Mouse (Mus musculus) liver, embryonic 11.5 days (tissue): ENCODE results near the gene Dand5. TPM values are rescaled to one million over a fixed set of nuclear protein-coding genes. Genes with fewer than 3 reads are reported as not detected.

ENCODE experiments used
- ATAC-seq: fragments of 200-750 bp; cut with Nextera tagmentation; replicated peaks from 2 replicates; pipeline ENCODE4 v1.8.0; 2017; ENCODE audit warnings: moderate number of reproducible peaks, mild to moderate bottlenecking, moderate TSS enrichment, moderate library complexity; ENCODE audit not compliant: low FRiP score
- DNase-seq: peaks from one replicate; pipeline ENCODE4 v3.0.0-alpha.2; 2017; ENCODE audit warnings: low spot score
- H3K27ac ChIP-seq: fragments of 300-500 bp; sonication (generic); 2 replicates; pipeline ENCODE4 v1.5.1; 2014; ENCODE audit warnings: mild to moderate bottlenecking, low read depth, low read length, control low read depth
- H3K27me3 ChIP-seq: fragments of 300-500 bp; sonication (generic); replicated peaks from 2 replicates; pipeline ENCODE4 v1.6.1; 2014; ENCODE audit warnings: low read length, mixed read lengths; ENCODE audit not compliant: control insufficient read depth, insufficient read depth
- H3K36me3 ChIP-seq: fragments of 300-500 bp; sonication (generic); 2 replicates; pipeline ENCODE4 v1.6.1; 2014; ENCODE audit warnings: mild to moderate bottlenecking, low read length, moderate library complexity, mixed read lengths; ENCODE audit not compliant: control insufficient read depth, insufficient read depth
- H3K4me1 ChIP-seq: fragments of 300-500 bp; sonication (generic); replicated peaks from 2 replicates; pipeline ENCODE4 v1.6.1; 2014; ENCODE audit warnings: low read length, mixed read lengths; ENCODE audit not compliant: control insufficient read depth, insufficient read depth
- H3K4me2 ChIP-seq: fragments of 300-500 bp; sonication (generic); 2 replicates; pipeline ENCODE4 v1.6.1; 2014; ENCODE audit warnings: mild to moderate bottlenecking, control low read depth, moderate library complexity
- H3K4me3 ChIP-seq: fragments of 300-500 bp; sonication (generic); 2 replicates; pipeline ENCODE4 v1.5.1; 2014; ENCODE audit warnings: low read depth, low read length, control low read depth
- H3K9ac ChIP-seq: fragments of 300-500 bp; sonication (generic); 2 replicates; pipeline ENCODE4 v1.6.1; 2014; ENCODE audit warnings: low read depth, low read length, control low read depth
- H3K9me3 ChIP-seq: fragments of 300-500 bp; sonication (generic); 2 replicates; pipeline ENCODE4 v1.6.1; 2016; ENCODE audit warnings: low read length, inconsistent platforms, mixed read lengths; ENCODE audit not compliant: control insufficient read depth
- WGBS: fragments of 180-500 bp; shearing (Covaris S2); extraction: QIAGEN DNeasy Blood & Tissue Kit; methylation state at CpG from one replicate; pipeline ENCODE4 v1.1.7; 2014; 5-methylcytosine and 5-hydroxymethylcytosine counted together
- polyA plus RNA-seq: library from polyadenylated mRNA; unstranded; fragments of >200 nt; fragmentation: Nextera tagmentation; extraction: Ambion mirVana; gene quantifications from 2 replicates; pipeline ENCODE4 v1.2.1, GENCODE M21; 2014

The Dand5 gene
- polyA plus RNA-seq, 1 experiment from 2014 or later = 4.5 TPM

DNA sequence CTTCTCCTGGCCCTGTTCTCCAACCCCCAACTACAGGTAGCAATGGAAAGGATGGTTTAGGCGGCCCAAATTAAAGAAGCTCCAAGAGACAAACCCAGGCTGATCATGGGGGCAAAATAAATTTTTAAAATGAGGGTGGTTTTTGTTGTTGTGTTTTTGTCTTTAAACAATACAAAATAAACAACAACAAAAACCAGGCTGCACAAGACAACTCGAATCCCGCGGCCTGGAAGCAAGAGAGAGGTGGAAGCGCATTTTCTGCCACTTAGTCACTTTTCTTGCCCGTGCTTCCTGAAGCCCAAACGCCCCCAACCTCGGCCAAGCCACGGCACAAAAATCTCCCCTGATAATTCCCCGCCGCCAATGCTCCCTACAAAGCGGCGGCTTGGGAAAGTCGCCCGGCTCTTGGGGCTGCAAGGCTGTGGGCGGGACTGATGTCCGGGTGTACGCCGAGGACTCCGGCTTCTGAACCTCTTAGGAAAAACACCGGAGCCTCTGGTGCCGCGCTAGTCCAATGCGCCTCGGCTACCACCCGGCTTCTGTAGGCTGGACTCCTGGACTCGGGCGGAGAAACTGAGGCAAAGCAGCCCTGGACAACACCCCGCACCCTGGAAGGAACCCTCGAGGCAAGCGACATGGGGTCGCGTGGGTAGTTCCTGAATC lies 38.6 kb downstream of the Dand5 start:
- no peak overlapping the region for H3K9ac ChIP-seq

DNA sequence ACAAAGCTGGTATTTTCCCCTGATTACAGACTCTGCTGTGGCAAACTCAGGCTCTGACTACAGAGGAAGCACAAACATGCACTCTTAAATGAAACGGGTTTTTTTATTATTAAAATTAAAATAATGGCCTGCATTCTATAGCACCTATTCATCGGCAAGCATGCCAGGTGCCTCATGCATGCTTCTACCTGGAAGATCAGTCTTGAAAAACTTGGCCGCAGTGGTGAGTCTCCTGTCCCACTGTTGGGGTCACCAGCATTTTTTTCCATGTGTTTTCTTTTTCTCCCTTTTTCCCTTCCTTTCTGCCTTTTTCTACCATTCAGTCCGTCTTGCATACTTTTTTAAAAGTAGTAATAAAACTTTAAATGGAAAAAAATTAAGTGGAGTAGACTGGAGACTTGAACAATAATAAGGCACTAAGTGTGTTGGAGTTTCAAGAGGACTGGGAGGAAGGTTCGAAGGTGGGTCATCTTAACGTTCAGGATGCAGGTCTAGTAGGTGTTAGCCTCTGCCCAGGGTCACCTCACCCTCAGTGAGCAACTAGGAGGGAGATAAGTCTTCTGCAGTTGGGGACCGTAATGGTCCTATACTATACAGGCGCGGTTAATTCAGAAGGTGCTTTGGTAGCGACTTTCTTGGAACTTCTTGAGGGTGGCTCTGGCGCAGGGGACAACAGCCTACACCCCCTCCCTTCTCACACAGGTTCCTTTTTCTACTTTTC lies 39.3 kb downstream of the Dand5 start:
- Histone ChIP-seq H3K9me3 (no peaks in the 10 kb centered on the region), H3K4me3 (no peak overlapping the region), H3K9ac (no peak overlapping the region), H3K4me1 (no peaks in the 10 kb centered on the region; the same call in 1 of the 2 replicates), H3K36me3 (no peaks in the 10 kb centered on the region), H3K27ac (no peak overlapping the region), H3K27me3 (peaks cover 100% of the 10 kb centered on the region), H3K4me2 (no peak overlapping the region)
- ATAC-seq (no peak), DNase-seq (no peak)
- WGBS = 5% methylated on average over 11 of the region's 11 CpGs

More for the DNA sequence above, 38.6 kb downstream of the Dand5 start:
- ATAC-seq (no peak), DNase-seq (no peak)
- H3K27me3 ChIP-seq = peaks cover 100% of the 10 kb centered on the region
- H3K4me2 ChIP-seq = no peak overlapping the region
- H3K4me3 ChIP-seq = no peak overlapping the region
- no peaks in the 10 kb centered on the region for H3K9me3 ChIP-seq
- WGBS = 2% methylated on average over 33 of the region's 33 CpGs
- no peaks in the 10 kb centered on the region for H3K36me3 ChIP-seq
- no peak overlapping the region for H3K27ac ChIP-seq
- H3K4me1 ChIP-seq = no peaks in the 10 kb centered on the region; the same call in 1 of the 2 replicates

GRCm38 (mm10) chr8:84782680-84783079 lies 39.9 kb downstream of the Dand5 start:
- no peaks in the 10 kb centered on the region for H3K36me3 ChIP-seq
- no peak overlapping the region for H3K4me2 ChIP-seq
- H3K9ac ChIP-seq = no peak overlapping the region
- ATAC-seq (no peak), DNase-seq (no peak)
- H3K4me1 ChIP-seq = no peaks in the 10 kb centered on the region; the same call in 1 of the 2 replicates
- no peaks in the 10 kb centered on the region for H3K9me3 ChIP-seq
- 11% methylated on average over 10 of the region's 10 CpGs for WGBS
- H3K27ac ChIP-seq = no peak overlapping the region
- H3K27me3 ChIP-seq = peaks cover 100% of the 10 kb centered on the region
- H3K4me3 ChIP-seq = no peak overlapping the region

- ATAC-seq (no peak), DNase-seq (no peak)
- Histone ChIP-seq H3K27ac (no peak overlapping the region), H3K9ac (no peak overlapping the region), H3K4me3 (no peak overlapping the region), H3K4me1 (no peaks in the 10 kb centered on the region; the same call in 1 of the 2 replicates), H3K9me3 (no peaks in the 10 kb centered on the region), H3K27me3 (peaks cover 100% of the 10 kb centered on the region), H3K4me2 (no peak overlapping the region), H3K36me3 (no peaks in the 10 kb centered on the region)
- WGBS = 9% methylated on average over 5 of the region's 5 CpGs
Measured at GRCm38 (mm10) chr8:84781686-84782505, 40.7 kb downstream of the Dand5 start.

DNA sequence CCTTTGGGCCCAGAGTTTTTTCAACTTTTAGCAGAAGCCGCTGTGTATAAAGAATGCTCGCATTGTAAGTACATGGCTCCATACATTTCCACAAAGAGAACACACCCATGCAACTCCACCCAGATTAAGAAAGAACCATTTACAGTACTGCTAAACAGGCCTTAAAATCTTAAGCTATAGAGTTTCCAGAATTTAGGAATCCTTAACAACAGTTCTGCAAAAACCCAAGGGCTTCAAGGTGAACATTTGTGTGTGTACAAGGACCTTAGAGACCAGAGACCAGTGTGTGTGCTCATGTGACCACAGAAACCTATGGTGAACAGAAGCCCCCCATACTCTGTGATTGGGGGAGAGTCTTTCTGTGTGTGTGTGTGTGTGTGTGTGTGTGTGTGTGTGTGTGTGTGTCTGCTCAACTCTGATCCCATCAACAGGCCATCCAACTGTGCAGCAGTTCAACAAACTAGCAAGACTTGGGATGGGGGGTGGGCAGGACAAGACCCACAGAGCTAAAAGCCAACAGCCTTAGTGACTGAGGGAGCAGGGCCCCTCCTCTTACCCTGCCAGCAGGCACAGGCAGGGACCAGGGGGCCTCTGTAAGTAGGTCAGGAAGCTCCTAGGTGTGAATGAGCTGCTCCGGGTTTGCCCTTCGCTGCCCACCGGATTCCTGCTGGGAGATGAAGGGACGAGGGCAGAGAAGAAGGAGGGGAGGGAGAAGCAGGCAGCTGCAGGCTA lies 41.5 kb downstream of the Dand5 start:
- Histone ChIP-seq H3K4me1 (no peaks in the 10 kb centered on the region; the same call in 1 of the 2 replicates), H3K36me3 (no peaks in the 10 kb centered on the region), H3K9me3 (no peaks in the 10 kb centered on the region), H3K4me2 (no peak overlapping the region), H3K4me3 (no peak overlapping the region), H3K27me3 (peaks cover 100% of the 10 kb centered on the region), H3K27ac (no peak overlapping the region), H3K9ac (no peak overlapping the region)
- DNase-seq (no peak), ATAC-seq (no peak)
- 15% methylated on average over 6 of the region's 6 CpGs for WGBS

- DNase-seq (no peak), ATAC-seq (no peak)
- peaks cover 3% of the 10 kb centered on the region; the same call in 1 of the 2 replicates for H3K4me1 ChIP-seq
- H3K4me2 ChIP-seq = no peak overlapping the region
- H3K27me3 ChIP-seq = peaks cover 100% of the 10 kb centered on the region
- H3K9ac ChIP-seq = no peak overlapping the region
- WGBS = 7% methylated on average over 13 of the region's 13 CpGs
- no peaks in the 10 kb centered on the region for H3K9me3 ChIP-seq
- H3K4me3 ChIP-seq = no peak overlapping the region
- no peak overlapping the region for H3K27ac ChIP-seq
- no peaks in the 10 kb centered on the region for H3K36me3 ChIP-seq
Measured at GRCm38 (mm10) chr8:84780225-84780555, 42.4 kb downstream of the Dand5 start.

DNA sequence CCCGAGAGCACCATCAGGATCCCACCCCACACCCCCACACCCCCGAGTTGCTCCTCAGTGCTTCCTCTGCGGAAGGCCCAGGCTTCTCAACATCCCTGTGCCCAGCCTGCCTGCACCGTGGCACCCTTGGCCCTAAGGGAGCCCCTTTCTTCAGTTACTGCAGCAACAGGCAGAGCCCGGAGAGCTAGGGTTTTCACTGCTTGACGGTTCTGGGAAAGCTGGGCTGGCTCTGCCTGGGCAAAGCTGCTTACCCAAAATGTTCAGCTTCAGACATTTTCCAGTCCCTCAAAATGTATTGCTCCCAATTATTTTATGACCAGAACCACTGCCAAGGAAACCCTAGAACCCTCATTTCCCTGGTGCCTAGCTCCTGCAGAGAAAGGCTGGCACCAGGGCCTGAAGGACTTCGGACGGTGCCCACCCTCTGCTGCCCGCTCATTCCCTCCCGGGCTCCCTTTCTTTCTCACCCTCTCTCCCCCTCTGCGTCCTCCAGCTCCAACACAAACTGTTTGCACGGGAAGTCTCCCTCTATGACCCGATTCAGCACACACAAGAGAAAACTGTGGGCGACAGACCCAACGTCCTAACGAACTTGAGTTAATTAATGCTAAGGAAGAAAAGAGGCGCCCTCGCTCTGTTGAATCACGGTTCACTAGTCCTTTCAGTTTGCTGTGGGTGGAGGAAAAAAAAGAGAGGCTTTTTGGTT lies 43.0 kb downstream of the Dand5 start:
- H3K36me3 ChIP-seq = no peaks in the 10 kb centered on the region
- H3K4me3 ChIP-seq = no peak overlapping the region
- peaks cover 6% of the 10 kb centered on the region; the same call in 1 of the 2 replicates for H3K4me1 ChIP-seq
- no peak overlapping the region for H3K4me2 ChIP-seq
- no peak overlapping the region for H3K27ac ChIP-seq
- no peaks in the 10 kb centered on the region for H3K9me3 ChIP-seq
- DNase-seq (no peak), ATAC-seq (no peak)
- peaks cover 100% of the 10 kb centered on the region for H3K27me3 ChIP-seq
- 13% methylated on average over 19 of the region's 19 CpGs for WGBS
- H3K9ac ChIP-seq = no peak overlapping the region
